Mouse (Mus musculus): ENCODE results near the gene Wipf3.

- TF ChIP-seq POLR2A (IDR thresholded peaks at IDR 0.05; ENCODE audit: insufficient read length, low read depth), result no peak
- no peak for TF ChIP-seq POLR2AphosphoS2 (IDR thresholded peaks at IDR 0.05; ENCODE audit: insufficient read length, low read depth)
- no peak for TF ChIP-seq MYOD1 (IDR thresholded peaks at IDR 0.05; ENCODE audit: control insufficient read depth in 1 of 3, insufficient read length in 2 of 3, low read depth in 2 of 3)
- no peak for TF ChIP-seq MYOG (IDR thresholded peaks at IDR 0.05; ENCODE audit: control insufficient read depth in 1 of 3, insufficient read depth in 1 of 3, insufficient read length in 2 of 3, low read depth in 2 of 3)
- no peak for TF ChIP-seq E2F4 (IDR thresholded peaks at IDR 0.05; ENCODE audit: insufficient read depth)
- TF ChIP-seq MAX (IDR thresholded peaks at IDR 0.05; ENCODE audit: low read depth), result no peak
- TF ChIP-seq SRF (IDR thresholded peaks at IDR 0.05; ENCODE audit: control insufficient read depth, insufficient read length, low read depth), result no peak
- no peak for TF ChIP-seq TCF12 (IDR thresholded peaks at IDR 0.05; ENCODE audit: insufficient read depth, poor library complexity, severe bottlenecking)
- TF ChIP-seq CEBPB (IDR thresholded peaks at IDR 0.05; ENCODE audit: insufficient read depth, poor library complexity, severe bottlenecking), result no peak
- TF ChIP-seq USF1 (IDR thresholded peaks at IDR 0.05; ENCODE audit: low read depth), result no peak
Measured at GRCm38 (mm10) chr6:54535485-54535884, 106.1 kb downstream of the Wipf3 start.
